Mouse (Mus musculus) adrenal gland, postnatal 36 days (tissue): ENCODE results near the gene Usp25. TPM values are rescaled to one million over a fixed set of nuclear protein-coding genes. Genes with fewer than 3 reads are reported as not detected.

Experiments
- DNase-seq, 2 experiments: peaks; one replicate each; pipeline ENCODE4 v3.0.0; 2021; ENCODE audit warnings: mixed read lengths in 1 of 2
- total RNA-seq, 2 experiments: library from RNA; stranded (reverse); gene quantifications; 2 replicates each; pipeline ENCODE4 v1.2.3; 2021

The Usp25 gene
- total RNA-seq, 2 experiments from 2014 or later, result 45.1 to 57.6 TPM

DNA sequence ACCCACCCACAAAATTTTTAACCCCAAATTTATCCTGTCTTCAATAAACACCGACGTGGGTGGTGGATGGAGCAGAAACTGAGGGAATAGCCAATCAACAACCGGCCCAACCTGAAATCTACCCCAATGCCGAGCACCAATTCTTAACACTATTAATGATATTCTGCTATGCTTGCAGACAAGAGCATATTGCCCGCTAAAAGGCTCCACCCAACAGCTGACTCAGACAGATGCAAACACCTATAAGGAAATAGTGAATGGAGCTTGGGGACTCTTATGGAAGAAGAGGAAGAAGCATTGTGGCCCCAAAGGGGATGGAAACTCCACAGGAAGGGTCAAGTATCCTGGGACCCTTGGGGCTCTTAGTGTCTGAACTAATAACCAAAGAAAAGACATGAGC lies 133.3 kb downstream of the Usp25 start:
- no peak for DNase-seq

DNA sequence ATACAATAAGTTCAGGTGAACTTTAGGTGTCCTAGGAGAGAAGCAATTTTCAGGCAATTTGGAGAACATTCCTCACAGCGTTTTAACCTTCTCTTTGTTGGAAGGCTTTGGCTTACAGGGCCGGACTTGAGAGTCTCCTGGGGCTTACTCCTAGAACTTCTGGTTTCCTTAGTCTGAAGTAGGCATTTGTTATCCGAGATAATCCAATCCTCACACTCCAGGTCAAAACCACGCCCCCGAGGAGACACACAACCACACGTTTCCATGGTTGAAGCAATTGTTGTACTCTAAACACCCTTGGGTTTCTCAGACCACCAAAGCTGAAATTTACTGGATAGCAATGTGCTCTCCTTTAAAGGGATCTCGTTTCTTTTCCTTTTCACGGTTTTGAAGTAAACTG lies 136.8 kb downstream of the Usp25 start:
- no peak for DNase-seq

DNA sequence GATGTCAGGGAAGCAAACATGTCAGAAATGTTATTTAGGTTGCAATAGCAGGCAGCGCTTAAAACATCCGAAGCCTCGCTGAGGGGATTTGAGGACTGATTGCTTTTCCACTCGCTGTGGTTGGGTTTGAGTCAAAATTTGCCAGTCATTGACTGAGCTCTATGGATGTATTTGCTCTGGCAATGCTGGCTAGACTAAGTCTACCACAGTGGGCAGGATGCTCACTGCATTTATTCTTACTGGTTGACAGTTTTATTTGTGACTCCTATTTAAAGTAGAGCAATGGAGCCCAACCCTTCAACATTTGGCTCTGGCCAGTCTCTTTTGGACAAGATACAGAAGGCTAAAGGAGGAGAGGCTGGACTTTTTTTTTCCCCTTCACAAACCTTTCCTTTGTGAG lies 137.4 kb downstream of the Usp25 start:
- no peak for DNase-seq

DNA sequence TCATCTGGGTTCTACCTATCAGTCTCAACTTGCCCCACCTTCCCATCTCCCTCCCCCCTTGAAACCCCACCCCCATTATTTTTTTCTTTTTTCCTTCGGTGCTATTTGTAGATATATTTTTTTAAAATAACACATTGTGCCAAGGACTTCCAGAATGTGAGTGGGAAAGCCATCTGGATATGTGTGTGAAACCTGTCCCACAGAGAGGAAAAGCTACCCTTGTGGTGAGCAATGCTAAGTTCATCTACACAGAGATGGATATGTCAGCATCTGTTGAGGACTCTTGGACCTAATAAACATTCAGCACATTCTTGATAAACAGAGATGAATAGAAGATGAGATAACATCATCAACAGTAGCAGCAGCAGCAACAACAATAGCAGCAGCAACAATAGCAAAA lies 138.8 kb downstream of the Usp25 start:
- no peak for DNase-seq

DNA sequence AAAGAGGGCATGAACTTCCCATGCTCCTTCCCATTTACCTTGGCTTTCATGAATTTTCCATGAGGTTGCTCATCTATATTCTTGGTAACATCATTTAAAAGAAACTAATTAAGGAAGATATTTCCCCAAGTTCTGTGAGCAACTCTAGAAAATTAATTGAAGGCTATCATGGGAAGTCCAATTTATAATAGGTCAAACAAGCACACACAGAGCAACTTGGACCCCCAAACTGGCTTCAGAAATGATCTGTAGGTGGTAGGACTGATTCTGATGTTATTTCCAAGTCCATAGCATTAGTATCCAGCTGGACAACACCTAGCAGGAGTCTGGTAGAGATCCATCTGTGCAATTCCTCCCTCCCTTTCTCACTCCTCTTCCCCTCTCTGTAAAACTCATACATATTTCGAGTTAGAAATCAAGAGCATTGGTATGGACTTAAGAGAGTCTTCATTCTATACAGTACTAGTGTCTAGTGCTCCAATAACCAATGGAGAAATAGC lies 139.8 kb downstream of the Usp25 start:
- no peak for DNase-seq

DNA sequence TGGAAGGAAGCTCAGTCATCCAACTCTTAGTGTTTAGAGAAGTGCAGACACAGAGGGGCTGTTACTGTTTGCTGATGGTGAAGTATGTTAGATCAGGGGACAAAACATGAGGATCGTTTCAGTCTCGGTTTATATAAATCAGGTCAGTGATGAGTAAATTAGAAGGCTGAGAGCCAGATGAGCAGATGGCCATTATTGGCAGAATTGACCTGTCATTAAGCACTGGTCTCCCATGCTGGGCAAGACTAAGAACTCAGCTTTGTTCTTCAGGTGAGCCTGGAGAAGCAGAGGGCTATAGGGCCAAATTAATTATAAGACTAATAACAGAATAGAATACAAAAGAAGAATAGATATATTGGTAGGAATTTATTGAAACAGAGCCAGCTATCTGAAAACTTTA lies 140.3 kb downstream of the Usp25 start:
- DNase-seq, result no peak

DNA sequence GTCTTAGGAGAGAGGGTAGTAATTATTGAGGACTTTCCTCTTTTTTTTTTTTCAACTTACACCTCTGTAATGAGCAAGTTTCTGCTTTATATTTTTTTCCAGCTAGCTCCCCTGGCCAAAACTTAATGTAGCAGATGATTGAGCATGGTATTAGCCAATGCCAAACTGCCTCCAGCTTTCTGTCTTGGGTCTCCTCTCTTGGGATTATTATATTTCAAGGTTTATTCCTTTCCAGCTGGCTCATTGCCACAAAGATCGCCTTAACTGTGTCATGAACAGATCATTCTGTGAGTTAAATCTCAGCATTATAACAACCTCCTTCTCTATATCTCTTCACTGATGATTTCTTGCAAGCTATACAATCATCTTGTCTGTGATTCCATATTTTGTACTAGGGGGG lies 141.3 kb downstream of the Usp25 start:
- no peak for DNase-seq
